Mouse (Mus musculus) small intestine, adult 2 months (tissue): ENCODE measurements around the gene Taar7f.
"Not testable (repeated sequence)": the region's sequence is repeated elsewhere in the genome, so short reads cannot be mapped to it uniquely, and the experiment has no call there.

Experiments used
- CTCF ChIP-seq: fragments of 200-500 bp; IDR thresholded peaks from 2 replicates; pipeline ENCODE4 v1.5.1; 2012; ENCODE audit warnings: low read depth, mild to moderate bottlenecking, control low read depth, inconsistent platforms, low read length, moderate library complexity, mixed read lengths; ENCODE audit not compliant: insufficient replicate concordance, insufficient read length; ENCODE audit errors: extremely low read depth
- POLR2A ChIP-seq: fragments of 200-500 bp; IDR thresholded peaks from 2 replicates; pipeline ENCODE4 v1.6.1; 2012; ENCODE audit warnings: low read depth, mild to moderate bottlenecking, control low read depth, inconsistent platforms, low read length, moderate library complexity

- not testable (repeated sequence) for TF ChIP-seq CTCF, POLR2A
Measured at GRCm38 (mm10) chr10:24076200-24076599, 26.9 kb downstream of the Taar7f start, which contains the start of gene Taar8a.
